Mouse (Mus musculus): ENCODE measurements around the gene Des. TPM values are rescaled to one million over a fixed set of nuclear protein-coding genes. Genes with fewer than 3 reads are reported as not detected.
A peak's percentile ranks its signal among the peaks of the same experiment; 100 is the strongest.

Des gene
- total and polyA plus RNA-seq, 2 experiments from 2014 or later = 1.2 to 2.6 TPM

DNA sequence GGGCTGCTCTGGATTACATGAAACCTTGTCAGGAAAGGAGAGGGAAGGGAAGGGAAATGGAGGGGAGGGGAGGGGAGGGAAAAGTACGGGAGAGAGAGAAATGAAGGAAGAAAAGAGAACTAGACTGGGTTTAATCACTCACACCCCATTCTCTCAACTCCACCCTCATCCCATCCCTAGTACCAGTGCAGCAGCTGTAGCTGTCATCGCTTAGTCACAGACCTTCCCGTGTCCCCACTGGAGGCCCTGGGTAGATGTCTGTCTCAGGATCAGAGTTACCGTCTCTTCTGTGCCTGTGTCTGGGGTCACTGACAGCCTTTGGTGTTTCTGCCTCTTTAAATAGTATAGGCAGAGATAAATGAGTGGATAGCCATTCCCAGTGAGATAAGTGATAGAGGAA, 48.1 kb downstream of the Des start:
- ATAC-seq (no peak), DNase-seq (ENCODE audit: low spot score) (no peak)
- 71% methylated on average over 4 of the region's 4 CpGs for WGBS
- Histone ChIP-seq H3K9ac (replicated peaks; ENCODE audit: low read length) (no peak overlapping the region), H3K4me3 (ENCODE audit: low read length) (no peak overlapping the region), H3K36me3 (ENCODE audit: insufficient read depth, low read length) (peaks cover 11% of the 10 kb centered on the region; the same call in 1 of the 2 replicates), H3K27me3 (ENCODE audit: insufficient read depth, low read length) (no peaks in the 10 kb centered on the region), H3K4me2 (ENCODE audit: low read depth, low read length) (no peak overlapping the region), H3K4me1 (ENCODE audit: insufficient read depth, low read length) (no peaks in the 10 kb centered on the region), H3K9me3 (ENCODE audit: low read length) (no peaks in the 10 kb centered on the region), H3K27ac (no peak overlapping the region)
- TF ChIP-seq CTCF (IDR thresholded peaks at IDR 0.05; ENCODE audit: low read depth) = no peak

DNA sequence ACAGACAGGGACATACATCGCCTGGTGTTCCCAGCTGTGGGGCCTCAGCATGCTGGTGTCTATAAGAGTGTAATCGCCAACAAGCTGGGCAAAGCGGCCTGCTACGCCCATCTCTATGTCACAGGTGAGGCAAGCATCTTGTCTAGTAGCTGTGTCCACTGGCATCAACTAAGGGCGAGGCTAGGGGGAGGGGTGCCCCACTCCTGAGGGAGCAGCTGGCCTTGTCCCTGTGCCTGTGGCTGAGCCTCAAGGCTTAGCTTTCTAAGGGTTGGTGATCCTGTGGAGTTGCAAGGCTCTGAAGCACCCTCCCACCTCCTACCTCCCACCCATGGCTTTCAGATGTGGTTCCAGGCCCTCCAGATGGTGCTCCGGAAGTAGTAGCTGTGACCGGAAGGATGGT, 49.8 kb downstream of the Des start:
- Histone ChIP-seq H3K27ac (no peak overlapping the region), H3K9me3 (ENCODE audit: low read length) (no peaks in the 10 kb centered on the region), H3K27me3 (ENCODE audit: insufficient read depth, low read length) (no peaks in the 10 kb centered on the region), H3K4me2 (ENCODE audit: low read depth, low read length) (no peak overlapping the region), H3K9ac (replicated peaks; ENCODE audit: low read length) (no peak overlapping the region), H3K36me3 (ENCODE audit: insufficient read depth, low read length) (peaks cover 9% of the 10 kb centered on the region; the same call in 1 of the 2 replicates), H3K4me1 (ENCODE audit: insufficient read depth, low read length) (no peaks in the 10 kb centered on the region), H3K4me3 (ENCODE audit: low read length) (no peak overlapping the region)
- ATAC-seq = no peak
- no peak for DNase-seq (ENCODE audit: low spot score)
- TF ChIP-seq CTCF (IDR thresholded peaks at IDR 0.05; ENCODE audit: low read depth) = no peak
- 88% methylated on average over 7 of the region's 7 CpGs for WGBS

DNA sequence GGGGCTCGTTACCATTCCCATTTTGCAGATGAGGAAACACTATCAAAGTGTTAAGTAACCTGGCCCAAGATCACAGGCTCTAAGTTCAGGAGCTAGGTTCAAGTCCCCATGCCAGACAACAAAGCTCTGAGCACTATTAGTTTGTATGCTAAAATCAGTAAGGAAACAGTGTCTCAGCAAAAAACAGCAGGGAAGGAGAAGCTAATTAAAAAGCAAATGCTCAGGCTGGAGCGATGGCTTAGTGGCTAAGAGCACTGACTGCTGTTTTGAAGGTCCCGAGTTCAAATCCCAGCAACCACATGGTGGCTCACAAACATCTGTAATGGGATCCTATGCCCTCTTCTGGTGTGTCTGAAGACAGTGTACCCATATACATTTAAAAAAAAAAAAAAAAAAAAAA, 52.1 kb downstream of the Des start:
- H3K4me1 ChIP-seq (ENCODE audit: insufficient read depth, low read length) = no peaks in the 10 kb centered on the region
- no peaks in the 10 kb centered on the region for H3K9me3 ChIP-seq (ENCODE audit: low read length)
- no peak overlapping the region for H3K9ac ChIP-seq (replicated peaks; ENCODE audit: low read length)
- TF ChIP-seq CTCF (IDR thresholded peaks at IDR 0.05; ENCODE audit: low read depth) = no peak
- H3K36me3 ChIP-seq (ENCODE audit: insufficient read depth, low read length) = 0 out of 2 replicates have a peak, but pooled peaks cover 6% of the 10 kb centered on the region
- DNase-seq (ENCODE audit: low spot score) (no peak), ATAC-seq (no peak)
- no peaks in the 10 kb centered on the region for H3K27me3 ChIP-seq (ENCODE audit: insufficient read depth, low read length)
- 90% methylated on average over 3 of the region's 3 CpGs for whole genome bisulfite sequencing
- H3K27ac ChIP-seq = no peak overlapping the region
- no peak overlapping the region for H3K4me2 ChIP-seq (ENCODE audit: low read depth, low read length)
- H3K4me3 ChIP-seq (ENCODE audit: low read length) = no peak overlapping the region

DNA sequence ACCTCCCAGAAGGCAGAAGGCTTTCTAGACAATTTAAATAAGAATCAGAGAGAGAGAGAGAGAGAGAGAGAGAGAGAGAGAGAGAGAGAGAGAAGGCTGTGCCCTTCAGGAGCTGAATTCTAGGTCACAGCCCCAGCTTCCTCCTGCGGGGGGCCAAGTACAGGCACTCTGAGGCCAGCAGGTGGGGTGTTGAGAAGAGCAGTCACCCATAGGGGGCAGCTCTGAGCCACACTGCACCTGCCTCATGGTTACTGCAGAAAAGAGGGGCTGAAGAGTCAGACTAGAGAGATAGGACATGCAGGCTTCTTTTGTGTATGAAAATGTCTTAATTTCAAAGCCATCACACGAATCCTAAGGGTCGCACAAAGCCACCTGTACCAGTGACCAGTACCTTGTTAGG, 53.6 kb downstream of the Des start:
- peak; percentile 29 for DNase-seq (ENCODE audit: low spot score)
- no peak for ATAC-seq
- Histone ChIP-seq H3K27me3 (ENCODE audit: insufficient read depth, low read length) (no peaks in the 10 kb centered on the region), H3K4me1 (ENCODE audit: insufficient read depth, low read length) (no peaks in the 10 kb centered on the region), H3K4me2 (ENCODE audit: low read depth, low read length) (no peak overlapping the region), H3K9ac (replicated peaks; ENCODE audit: low read length) (no peak overlapping the region), H3K36me3 (ENCODE audit: insufficient read depth, low read length) (0 out of 2 replicates have a peak, but pooled peaks cover 6% of the 10 kb centered on the region), H3K9me3 (ENCODE audit: low read length) (no peaks in the 10 kb centered on the region), H3K27ac (no peak overlapping the region), H3K4me3 (ENCODE audit: low read length) (no peak overlapping the region)
- TF ChIP-seq CTCF (IDR thresholded peaks at IDR 0.05; ENCODE audit: low read depth) = peak; percentile 63
- WGBS = 62% methylated on average over 3 of the region's 3 CpGs

Other genes with a start within 250 kb of the Des start
- 4.4 and 7.8 TPM in 2 replicates for gene Nhej1, start 235.1 kb upstream of the Des start, total RNA-seq (2014; rRNA removed)
- gene Nhej1, start 235.1 kb upstream of the Des start, polyA plus RNA-seq (2015; fragmentation: Nextera tagmentation; extraction: Ambion mirVana) = 5.2 and 5.8 TPM in 2 replicates
- gene Slc23a3, start 226.4 kb upstream of the Des start, total RNA-seq (2014; rRNA removed) = not detected in 2 replicates
- gene Slc23a3, start 226.4 kb upstream of the Des start, polyA plus RNA-seq (2015; fragmentation: Nextera tagmentation; extraction: Ambion mirVana) = not detected in 2 replicates
- 50.0 and 52.4 TPM in 2 replicates for gene Cnppd1, start 217.6 kb upstream of the Des start, total RNA-seq (2014; rRNA removed)
- gene Cnppd1, start 217.6 kb upstream of the Des start, polyA plus RNA-seq (2015; fragmentation: Nextera tagmentation; extraction: Ambion mirVana) = 44.8 and 46.3 TPM in 2 replicates
- gene Retreg2, start 217.6 kb upstream of the Des start, total RNA-seq (2014; rRNA removed) = 240 and 274 TPM in 2 replicates
- 124 and 137 TPM in 2 replicates for gene Retreg2, start 217.6 kb upstream of the Des start, polyA plus RNA-seq (2015; fragmentation: Nextera tagmentation; extraction: Ambion mirVana)
- 35.9 and 49.5 TPM in 2 replicates for gene Zfand2b, start 191.7 kb upstream of the Des start, total RNA-seq (2014; rRNA removed)
- gene Zfand2b, start 191.7 kb upstream of the Des start, polyA plus RNA-seq (2015; fragmentation: Nextera tagmentation; extraction: Ambion mirVana) = 45.0 and 47.3 TPM in 2 replicates
- 51.5 and 52.0 TPM in 2 replicates for gene Abcb6, start 179.9 kb upstream of the Des start, total RNA-seq (2014; rRNA removed)
- 40.4 and 45.9 TPM in 2 replicates for gene Abcb6, start 179.9 kb upstream of the Des start, polyA plus RNA-seq (2015; fragmentation: Nextera tagmentation; extraction: Ambion mirVana)
- gene Ankzf1, start 168.2 kb upstream of the Des start, total RNA-seq (2014; rRNA removed) = 17.9 and 30.2 TPM in 2 replicates
- gene Ankzf1, start 168.2 kb upstream of the Des start, polyA plus RNA-seq (2015; fragmentation: Nextera tagmentation; extraction: Ambion mirVana) = 14.1 and 17.0 TPM in 2 replicates
- 132 and 155 TPM in 2 replicates for gene Atg9a, start 168.1 kb upstream of the Des start, total RNA-seq (2014; rRNA removed)
- gene Atg9a, start 168.1 kb upstream of the Des start, polyA plus RNA-seq (2015; fragmentation: Nextera tagmentation; extraction: Ambion mirVana) = 60.3 and 62.8 TPM in 2 replicates
- gene Glb1l, start 149.5 kb upstream of the Des start, total RNA-seq (2014; rRNA removed) = 14.8 and 15.3 TPM in 2 replicates
- 15.5 TPM in 2 replicates for gene Glb1l, start 149.5 kb upstream of the Des start, polyA plus RNA-seq (2015; fragmentation: Nextera tagmentation; extraction: Ambion mirVana)
- 84.8 and 105 TPM in 2 replicates for gene Stk16, start 149.5 kb upstream of the Des start, total RNA-seq (2014; rRNA removed)
- gene Stk16, start 149.5 kb upstream of the Des start, polyA plus RNA-seq (2015; fragmentation: Nextera tagmentation; extraction: Ambion mirVana) = 103 and 112 TPM in 2 replicates
- 180 and 235 TPM in 2 replicates for gene Tuba4a, start 140.5 kb upstream of the Des start, total RNA-seq (2014; rRNA removed)
- 155 and 163 TPM in 2 replicates for gene Tuba4a, start 140.5 kb upstream of the Des start, polyA plus RNA-seq (2015; fragmentation: Nextera tagmentation; extraction: Ambion mirVana)
- not detected in 2 replicates for gene A630095N17Rik, start 128.2 kb upstream of the Des start, total RNA-seq (2014; rRNA removed)
- 0.29 and 0.31 TPM in 2 replicates for gene A630095N17Rik, start 128.2 kb upstream of the Des start, polyA plus RNA-seq (2015; fragmentation: Nextera tagmentation; extraction: Ambion mirVana)
- 33.3 and 48.0 TPM in 2 replicates for gene Dnajb2, start 123.9 kb upstream of the Des start, total RNA-seq (2014; rRNA removed)
- gene Dnajb2, start 123.9 kb upstream of the Des start, polyA plus RNA-seq (2015; fragmentation: Nextera tagmentation; extraction: Ambion mirVana) = 62.6 and 64.5 TPM in 2 replicates
- 120 and 132 TPM in 2 replicates for gene Ptprn, start 95.8 kb upstream of the Des start, total RNA-seq (2014; rRNA removed)
- gene Ptprn, start 95.8 kb upstream of the Des start, polyA plus RNA-seq (2015; fragmentation: Nextera tagmentation; extraction: Ambion mirVana) = 46.0 and 48.3 TPM in 2 replicates
- gene Resp18, start 81.9 kb upstream of the Des start, total RNA-seq (2014; rRNA removed) = 257 and 298 TPM in 2 replicates
- 394 and 396 TPM in 2 replicates for gene Resp18, start 81.9 kb upstream of the Des start, polyA plus RNA-seq (2015; fragmentation: Nextera tagmentation; extraction: Ambion mirVana)
- 143 and 175 TPM in 2 replicates for gene Dnpep, start 42.3 kb upstream of the Des start, total RNA-seq (2014; rRNA removed)
- gene Dnpep, start 42.3 kb upstream of the Des start, polyA plus RNA-seq (2015; fragmentation: Nextera tagmentation; extraction: Ambion mirVana) = 120 and 131 TPM in 2 replicates
- gene Speg, start 15.0 kb downstream of the Des start, total RNA-seq (2014; rRNA removed) = 50.4 and 52.7 TPM in 2 replicates
- 19.2 and 19.9 TPM in 2 replicates for gene Speg, start 15.0 kb downstream of the Des start, polyA plus RNA-seq (2015; fragmentation: Nextera tagmentation; extraction: Ambion mirVana)
- 88.0 and 96.8 TPM in 2 replicates for gene Gmppa, start 75.6 kb downstream of the Des start, total RNA-seq (2014; rRNA removed)
- 59.9 and 63.1 TPM in 2 replicates for gene Gmppa, start 75.6 kb downstream of the Des start, polyA plus RNA-seq (2015; fragmentation: Nextera tagmentation; extraction: Ambion mirVana)
- gene Asic4, start 90.1 kb downstream of the Des start, total RNA-seq (2014; rRNA removed) = 71.4 and 74.1 TPM in 2 replicates
- gene Asic4, start 90.1 kb downstream of the Des start, polyA plus RNA-seq (2015; fragmentation: Nextera tagmentation; extraction: Ambion mirVana) = 17.0 and 21.0 TPM in 2 replicates
- 155 and 173 TPM in 2 replicates for gene Chpf, start 119.0 kb downstream of the Des start, total RNA-seq (2014; rRNA removed)
- gene Chpf, start 119.0 kb downstream of the Des start, polyA plus RNA-seq (2015; fragmentation: Nextera tagmentation; extraction: Ambion mirVana) = 55.3 and 55.8 TPM in 2 replicates
- gene Tmem198, start 119.2 kb downstream of the Des start, total RNA-seq (2014; rRNA removed) = 52.7 and 69.3 TPM in 2 replicates
- 33.9 and 36.4 TPM in 2 replicates for gene Tmem198, start 119.2 kb downstream of the Des start, polyA plus RNA-seq (2015; fragmentation: Nextera tagmentation; extraction: Ambion mirVana)
- gene Obsl1, start 146.1 kb downstream of the Des start, total RNA-seq (2014; rRNA removed) = 52.4 and 62.4 TPM in 2 replicates
- gene Obsl1, start 146.1 kb downstream of the Des start, polyA plus RNA-seq (2015; fragmentation: Nextera tagmentation; extraction: Ambion mirVana) = 22.7 and 23.9 TPM in 2 replicates
- 28.9 and 31.8 TPM in 2 replicates for gene Inha, start 146.7 kb downstream of the Des start, total RNA-seq (2014; rRNA removed)
- gene Inha, start 146.7 kb downstream of the Des start, polyA plus RNA-seq (2015; fragmentation: Nextera tagmentation; extraction: Ambion mirVana) = 20.3 TPM in 2 replicates
- gene Stk11ip, start 161.2 kb downstream of the Des start, total RNA-seq (2014; rRNA removed) = 27.9 and 46.9 TPM in 2 replicates
- gene Stk11ip, start 161.2 kb downstream of the Des start, polyA plus RNA-seq (2015; fragmentation: Nextera tagmentation; extraction: Ambion mirVana) = 13.5 and 14.0 TPM in 2 replicates
- 191 and 194 TPM in 2 replicates for gene Slc4a3, start 185.9 kb downstream of the Des start, total RNA-seq (2014; rRNA removed)
- gene Slc4a3, start 185.9 kb downstream of the Des start, polyA plus RNA-seq (2015; fragmentation: Nextera tagmentation; extraction: Ambion mirVana) = 90.0 and 96.4 TPM in 2 replicates